Mouse (Mus musculus) CH12.LX (cell line): ENCODE measurements around the gene Ppp2r5d. TPM values are rescaled to one million over a fixed set of nuclear protein-coding genes. Genes with fewer than 3 reads are reported as not detected.

Experiments used
- DNase-seq: peaks from one replicate; pipeline ENCODE4 v3.0.0-alpha.2; 2013; ENCODE audit errors: extremely low read depth
- H3K27ac ChIP-seq: 2 replicates; pipeline ENCODE4 v1.5.1; 2012; ENCODE audit warnings: low read depth, mild to moderate bottlenecking, control low read depth, moderate library complexity; ENCODE audit not compliant: insufficient read depth
- H3K27me3 ChIP-seq: replicated peaks from 2 replicates; pipeline ENCODE3; 2012; ENCODE audit warnings: inconsistent platforms
- H3K36me3 ChIP-seq, 2 experiments: replicated peaks in 1 of 2; 2 replicates each; pipeline versions ENCODE3 to v1.6.1; 2012; ENCODE audit warnings: inconsistent platforms in 1 of 2, low read length in 1 of 2, mild to moderate bottlenecking in 1 of 2, mixed read lengths in 1 of 2, moderate library complexity in 1 of 2; ENCODE audit not compliant: control insufficient read depth in 1 of 2, insufficient read depth in 1 of 2
- H3K4me1 ChIP-seq, 2 experiments: 2 replicates each; pipeline ENCODE4 v1.6.1; 2012; ENCODE audit warnings: inconsistent platforms in 1 of 2, moderate library complexity in 1 of 2; ENCODE audit not compliant: insufficient read depth in 2 of 2, control insufficient read depth in 1 of 2
- H3K4me2 ChIP-seq: 2 replicates; pipeline ENCODE4 v1.6.1; 2012; ENCODE audit warnings: low read depth, mild to moderate bottlenecking, control low read depth; ENCODE audit not compliant: poor library complexity, insufficient read depth, severe bottlenecking
- H3K4me3 ChIP-seq, 3 experiments: fragments of 150-350 bp in 1 of 3; sonication (generic) in 1 of 3; replicated peaks in 1 of 3; 2 replicates each; pipeline versions ENCODE3 to v1.5.1; 2011 to 2012; ENCODE audit warnings: low read depth in 2 of 3, low read length in 2 of 3, mild to moderate bottlenecking in 2 of 3, moderate library complexity in 2 of 3, control low read depth in 1 of 3, improper control_type of control experiment in 1 of 3, inconsistent platforms in 1 of 3, mixed read lengths in 1 of 3; ENCODE audit not compliant: poor library complexity in 1 of 3
- H3K79me2 ChIP-seq: replicated peaks from 2 replicates; pipeline ENCODE4 v1.6.1; 2012; ENCODE audit warnings: mild to moderate bottlenecking, moderate library complexity; ENCODE audit not compliant: control insufficient read depth, poor library complexity, insufficient read depth, severe bottlenecking; ENCODE audit errors: extremely low read depth
- H3K9ac ChIP-seq: 2 replicates; pipeline ENCODE4 v1.6.1; 2012; ENCODE audit warnings: low read depth, mild to moderate bottlenecking, control low read depth, moderate library complexity; ENCODE audit not compliant: insufficient read depth
- H3K9me3 ChIP-seq: replicated peaks from 2 replicates; pipeline ENCODE3; 2012; ENCODE audit warnings: low read length, inconsistent platforms, mixed read lengths
- CTCF ChIP-seq, 2 experiments: IDR thresholded peaks in 1 of 2; conservative IDR thresholded peaks in 1 of 2; 2 replicates each; pipeline ENCODE4 v1.5.1; 2011 to 2012; ENCODE audit warnings: low read depth in 2 of 2, low read length in 2 of 2, improper control_type of control experiment in 1 of 2, inconsistent platforms in 1 of 2, mild to moderate bottlenecking in 1 of 2, moderate library complexity in 1 of 2
- EP300 ChIP-seq: IDR thresholded peaks from 2 replicates; pipeline ENCODE4 v1.6.1; 2011; ENCODE audit warnings: low read length, improper control_type of control experiment
- JUN ChIP-seq: IDR thresholded peaks from 2 replicates; pipeline ENCODE4 v1.6.1; 2011; ENCODE audit warnings: low read depth, mild to moderate bottlenecking, low read length, improper control_type of control experiment, moderate library complexity; ENCODE audit not compliant: insufficient read depth
- MYC ChIP-seq: IDR thresholded peaks from 2 replicates; pipeline ENCODE4 v1.6.1; 2011; ENCODE audit warnings: low read depth, mild to moderate bottlenecking, improper control_type of control experiment, low read length
- RAD21 ChIP-seq: IDR thresholded peaks from 2 replicates; pipeline ENCODE4 v1.6.1; 2011; ENCODE audit warnings: low read depth, mild to moderate bottlenecking, low read length, improper control_type of control experiment, moderate library complexity
- SMC3 ChIP-seq: IDR thresholded peaks from 2 replicates; pipeline ENCODE4 v1.6.1; 2011; ENCODE audit warnings: low read depth, low read length, improper control_type of control experiment
- ZC3H11A ChIP-seq: IDR thresholded peaks from 2 replicates; pipeline ENCODE4 v1.6.1; 2012; ENCODE audit warnings: low read depth, mild to moderate bottlenecking, inconsistent platforms, low read length, improper control_type of control experiment
- dilution Hi-C: fragments of 300-500 bp; cut with MboI; formaldehyde crosslinking; loops from 2 replicates; pipeline ENCODE4 v1.14.3; 2020; ENCODE audit warnings: low sequenced_read_pairs; ENCODE audit not compliant: extremely low pct_unique_long_range_greater_than_20kb, extremely low pct_ligation_motif_present
- in situ Hi-C: fragments of 300-500 bp; cut with MboI; formaldehyde crosslinking; loops from 3 replicates; pipeline ENCODE4 v1.14.3; 2019; ENCODE audit warnings: low sequenced_read_pairs, low pct_ligation_motif_present, low pct_unique_long_range_greater_than_20kb, mixed read lengths
- polyA plus RNA-seq: library from polyadenylated mRNA; unstranded; fragments of >175 nt; gene quantifications from 2 replicates; pipeline ENCODE4 v1.2.1, GENCODE M21; 2012; ENCODE audit warnings: low read depth; ENCODE audit not compliant: insufficient read length
- total RNA-seq, 2 experiments: library from RNA; depleted of rRNA; stranded (reverse); fragments of 300-350 nt in 1 of 2; fragments of >200 nt in 1 of 2; gene quantifications; 2 replicates each; pipeline ENCODE4 v1.2.3; 2012 to 2014

Gene Ppp2r5d
- total and polyA plus RNA-seq, 3 experiments: 56.2 to 75.4 (median 57.7) TPM

- peak; percentile 65 for DNase-seq
- dilution Hi-C loops: no loop called here
- Histone ChIP-seq H3K9me3 (no peaks in the 10 kb centered on the region), H3K27ac (no peak overlapping the region), H3K79me2 (no peaks in the 10 kb centered on the region), H3K4me2 (no peak overlapping the region), H3K36me3 (peaks cover 0 to 62% of the 10 kb centered on the region in 2 experiments), H3K4me1 (no peaks in the 10 kb centered on the region), H3K27me3 (no peaks in the 10 kb centered on the region), H3K4me3 (no peak overlapping the region), H3K9ac (no peak overlapping the region)
- in situ Hi-C loops: no loop called here
- TF ChIP-seq MYC: no peak
- TF ChIP-seq SMC3: peak; percentile 82
- TF ChIP-seq EP300: no peak
- TF ChIP-seq RAD21: peak; percentile 82
- peak; percentile 37; the same call in 1 of the 2 replicates for TF ChIP-seq ZC3H11A
- no peak for TF ChIP-seq JUN
- peak; percentile 54 to 89; a peak in 3 of 4 replicates for TF ChIP-seq CTCF (conservative IDR thresholded peaks at IDR 0.05 in 1 of 2, IDR thresholded peaks at IDR 0.05 in 1 of 2; ENCODE audit: low read depth in 2 of 2, low read length in 2 of 2)
Measured at GRCm38 (mm10) chr17:46636831-46637523, 67.9 kb downstream of the Ppp2r5d start.

Other genes with a start within 250 kb of the Ppp2r5d start
- gene Ttbk1, start 217.4 kb downstream of the Ppp2r5d start, total RNA-seq (2012; rRNA removed): 0.04 and 0.08 TPM in 2 replicates
- not detected in 2 replicates for gene Ttbk1, start 217.4 kb downstream of the Ppp2r5d start, total RNA-seq (2014; rRNA removed)
- gene Ttbk1, start 217.4 kb downstream of the Ppp2r5d start, polyA plus RNA-seq: not detected in 2 replicates
- gene Dnph1, start 208.4 kb downstream of the Ppp2r5d start, total RNA-seq (2012; rRNA removed): 18.5 and 19.9 TPM in 2 replicates
- gene Dnph1, start 208.4 kb downstream of the Ppp2r5d start, total RNA-seq (2014; rRNA removed): 27.3 and 30.2 TPM in 2 replicates
- gene Dnph1, start 208.4 kb downstream of the Ppp2r5d start, polyA plus RNA-seq: 27.2 and 28.4 TPM in 2 replicates
- 0.08 TPM in 2 replicates for gene Cul9, start 158.7 kb downstream of the Ppp2r5d start, total RNA-seq (2012; rRNA removed)
- 0.05 TPM in 1 of 2 replicates, not detected in the other for gene Cul9, start 158.7 kb downstream of the Ppp2r5d start, total RNA-seq (2014; rRNA removed)
- 0.27 and 0.65 TPM in 2 replicates for gene Cul9, start 158.7 kb downstream of the Ppp2r5d start, polyA plus RNA-seq
- gene Srf, start 148.9 kb downstream of the Ppp2r5d start, total RNA-seq (2012; rRNA removed): 38.2 and 48.1 TPM in 2 replicates
- 40.8 and 54.5 TPM in 2 replicates for gene Srf, start 148.9 kb downstream of the Ppp2r5d start, total RNA-seq (2014; rRNA removed)
- 60.1 and 81.6 TPM in 2 replicates for gene Srf, start 148.9 kb downstream of the Ppp2r5d start, polyA plus RNA-seq
- gene Ptk7, start 75.6 kb downstream of the Ppp2r5d start, total RNA-seq (2012; rRNA removed): 2.9 and 4.8 TPM in 2 replicates
- 0.11 and 0.14 TPM in 2 replicates for gene Ptk7, start 75.6 kb downstream of the Ppp2r5d start, total RNA-seq (2014; rRNA removed)
- gene Ptk7, start 75.6 kb downstream of the Ppp2r5d start, polyA plus RNA-seq: 0.20 and 0.29 TPM in 2 replicates
- gene Klc4, start 59.1 kb downstream of the Ppp2r5d start, total RNA-seq (2012; rRNA removed): 7.8 and 10.7 TPM in 2 replicates
- 6.6 and 8.3 TPM in 2 replicates for gene Klc4, start 59.1 kb downstream of the Ppp2r5d start, total RNA-seq (2014; rRNA removed)
- 6.7 and 7.8 TPM in 2 replicates for gene Klc4, start 59.1 kb downstream of the Ppp2r5d start, polyA plus RNA-seq
- 235 and 238 TPM in 2 replicates for gene Mrpl2, start 58.9 kb downstream of the Ppp2r5d start, total RNA-seq (2012; rRNA removed)
- 128 and 130 TPM in 2 replicates for gene Mrpl2, start 58.9 kb downstream of the Ppp2r5d start, total RNA-seq (2014; rRNA removed)
- gene Mrpl2, start 58.9 kb downstream of the Ppp2r5d start, polyA plus RNA-seq: 158 and 201 TPM in 2 replicates
- gene Cul7, start 54.8 kb downstream of the Ppp2r5d start, total RNA-seq (2012; rRNA removed): 76.0 and 82.5 TPM in 2 replicates
- 33.3 and 37.7 TPM in 2 replicates for gene Cul7, start 54.8 kb downstream of the Ppp2r5d start, total RNA-seq (2014; rRNA removed)
- 65.9 and 68.1 TPM in 2 replicates for gene Cul7, start 54.8 kb downstream of the Ppp2r5d start, polyA plus RNA-seq
- gene Rrp36, start 30.8 kb downstream of the Ppp2r5d start, total RNA-seq (2012; rRNA removed): 46.1 and 55.0 TPM in 2 replicates
- 53.6 and 55.2 TPM in 2 replicates for gene Rrp36, start 30.8 kb downstream of the Ppp2r5d start, total RNA-seq (2014; rRNA removed)
- 38.1 and 49.3 TPM in 2 replicates for gene Rrp36, start 30.8 kb downstream of the Ppp2r5d start, polyA plus RNA-seq
- gene Mea1, start 26.3 kb downstream of the Ppp2r5d start, total RNA-seq (2012; rRNA removed): 94.3 and 106 TPM in 2 replicates
- gene Mea1, start 26.3 kb downstream of the Ppp2r5d start, total RNA-seq (2014; rRNA removed): 68.3 and 73.8 TPM in 2 replicates
- 86.1 and 110 TPM in 2 replicates for gene Mea1, start 26.3 kb downstream of the Ppp2r5d start, polyA plus RNA-seq
- 66.7 and 72.3 TPM in 2 replicates for gene Klhdc3, start 24.2 kb downstream of the Ppp2r5d start, total RNA-seq (2012; rRNA removed)
- gene Klhdc3, start 24.2 kb downstream of the Ppp2r5d start, total RNA-seq (2014; rRNA removed): 15.9 and 19.5 TPM in 2 replicates
- gene Klhdc3, start 24.2 kb downstream of the Ppp2r5d start, polyA plus RNA-seq: 126 and 130 TPM in 2 replicates
- gene Pex6, start 6.4 kb upstream of the Ppp2r5d start, total RNA-seq (2012; rRNA removed): 27.8 and 31.8 TPM in 2 replicates
- gene Pex6, start 6.4 kb upstream of the Ppp2r5d start, total RNA-seq (2014; rRNA removed): 13.7 and 14.1 TPM in 2 replicates
- 23.2 and 26.5 TPM in 2 replicates for gene Pex6, start 6.4 kb upstream of the Ppp2r5d start, polyA plus RNA-seq
- gene Gnmt, start 24.1 kb upstream of the Ppp2r5d start, total RNA-seq (2012; rRNA removed): 0.13 and 0.25 TPM in 2 replicates
- 0.38 TPM in 1 of 2 replicates, not detected in the other for gene Gnmt, start 24.1 kb upstream of the Ppp2r5d start, total RNA-seq (2014; rRNA removed)
- 0.71 and 1.2 TPM in 2 replicates for gene Gnmt, start 24.1 kb upstream of the Ppp2r5d start, polyA plus RNA-seq
- gene Cnpy3, start 47.1 kb upstream of the Ppp2r5d start, total RNA-seq (2012; rRNA removed): 82.5 and 102 TPM in 2 replicates
- gene Cnpy3, start 47.1 kb upstream of the Ppp2r5d start, total RNA-seq (2014; rRNA removed): 78.6 and 80.4 TPM in 2 replicates
- 94.8 and 111 TPM in 2 replicates for gene Cnpy3, start 47.1 kb upstream of the Ppp2r5d start, polyA plus RNA-seq
- gene Ptcra, start 58.6 kb upstream of the Ppp2r5d start, total RNA-seq (2012; rRNA removed): 0.34 and 0.59 TPM in 2 replicates
- 0.17 TPM in 1 of 2 replicates, not detected in the other for gene Ptcra, start 58.6 kb upstream of the Ppp2r5d start, total RNA-seq (2014; rRNA removed)
- gene Ptcra, start 58.6 kb upstream of the Ppp2r5d start, polyA plus RNA-seq: 0.56 and 0.71 TPM in 2 replicates
- 47.0 and 65.8 TPM in 2 replicates for gene 2310039H08Rik, start 67.5 kb upstream of the Ppp2r5d start, total RNA-seq (2012; rRNA removed)
- 52.5 and 79.3 TPM in 2 replicates for gene 2310039H08Rik, start 67.5 kb upstream of the Ppp2r5d start, total RNA-seq (2014; rRNA removed)
- 28.1 and 33.3 TPM in 2 replicates for gene 2310039H08Rik, start 67.5 kb upstream of the Ppp2r5d start, polyA plus RNA-seq
- gene Rpl7l1, start 77.6 kb upstream of the Ppp2r5d start, total RNA-seq (2012; rRNA removed): 160 and 202 TPM in 2 replicates
- 261 and 301 TPM in 2 replicates for gene Rpl7l1, start 77.6 kb upstream of the Ppp2r5d start, total RNA-seq (2014; rRNA removed)
- 296 and 383 TPM in 2 replicates for gene Rpl7l1, start 77.6 kb upstream of the Ppp2r5d start, polyA plus RNA-seq
- gene Bicral, start 153.4 kb upstream of the Ppp2r5d start, total RNA-seq (2012; rRNA removed): 7.1 and 7.4 TPM in 2 replicates
- 2.4 and 3.0 TPM in 2 replicates for gene Bicral, start 153.4 kb upstream of the Ppp2r5d start, total RNA-seq (2014; rRNA removed)
- gene Bicral, start 153.4 kb upstream of the Ppp2r5d start, polyA plus RNA-seq: 5.0 and 5.9 TPM in 2 replicates
- gene Tbcc, start 185.6 kb upstream of the Ppp2r5d start, total RNA-seq (2012; rRNA removed): 27.8 and 32.8 TPM in 2 replicates
- 19.4 and 21.6 TPM in 2 replicates for gene Tbcc, start 185.6 kb upstream of the Ppp2r5d start, total RNA-seq (2014; rRNA removed)
- 15.1 and 16.4 TPM in 2 replicates for gene Tbcc, start 185.6 kb upstream of the Ppp2r5d start, polyA plus RNA-seq
- gene Prph2, start 205.3 kb upstream of the Ppp2r5d start, total RNA-seq (2012; rRNA removed): not detected in 2 replicates
- not detected in 2 replicates for gene Prph2, start 205.3 kb upstream of the Ppp2r5d start, total RNA-seq (2014; rRNA removed)
- not detected in 2 replicates for gene Prph2, start 205.3 kb upstream of the Ppp2r5d start, polyA plus RNA-seq